Mouse (Mus musculus) kidney, embryonic 14.5 days (tissue): ENCODE measurements around the gene Atf2. TPM values are rescaled to one million over a fixed set of nuclear protein-coding genes. Genes with fewer than 3 reads are reported as not detected.

ENCODE experiments used
- ATAC-seq: fragments of 200-750 bp; cut with Nextera tagmentation; 2 replicates; pipeline ENCODE4 v1.8.0; 2017; ENCODE audit warnings: moderate number of reproducible peaks, mild to moderate bottlenecking, moderate TSS enrichment, moderate library complexity; ENCODE audit not compliant: low FRiP score, low TSS enrichment
- H3K27ac ChIP-seq: fragments of 300-500 bp; sonication (generic); 2 replicates; pipeline ENCODE4 v1.5.1; 2014; ENCODE audit warnings: low read depth, mild to moderate bottlenecking, low read length, moderate library complexity, mixed read lengths
- H3K27me3 ChIP-seq: fragments of 300-500 bp; sonication (generic); 2 replicates; pipeline ENCODE4 v1.6.1; 2014; ENCODE audit warnings: mild to moderate bottlenecking, low read length; ENCODE audit not compliant: control insufficient read depth, insufficient read depth
- H3K36me3 ChIP-seq: fragments of 300-500 bp; sonication (generic); 2 replicates; pipeline ENCODE4 v1.6.1; 2014; ENCODE audit warnings: low read length, mixed read lengths; ENCODE audit not compliant: control insufficient read depth, insufficient read depth
- H3K4me1 ChIP-seq: fragments of 300-500 bp; sonication (generic); 2 replicates; pipeline ENCODE4 v1.6.1; 2014; ENCODE audit warnings: low read length, mixed read lengths; ENCODE audit not compliant: control insufficient read depth, insufficient read depth
- H3K4me2 ChIP-seq: fragments of 300-500 bp; sonication (generic); replicated peaks from 2 replicates; pipeline ENCODE4 v1.6.1; 2014; ENCODE audit warnings: low read depth, mild to moderate bottlenecking, low read length
- H3K4me3 ChIP-seq: fragments of 300-500 bp; sonication (generic); 2 replicates; pipeline ENCODE4 v1.5.1; 2014; ENCODE audit warnings: mild to moderate bottlenecking, low read length
- H3K9ac ChIP-seq: fragments of 300-500 bp; sonication (generic); 2 replicates; pipeline ENCODE4 v1.6.1; 2014; ENCODE audit warnings: low read depth, mild to moderate bottlenecking, low read length, moderate library complexity
- H3K9me3 ChIP-seq: fragments of 300-500 bp; sonication (generic); 2 replicates; pipeline ENCODE4 v1.6.1; 2016; ENCODE audit warnings: low read length; ENCODE audit not compliant: control insufficient read depth
- WGBS: fragments of 180-500 bp; shearing (Covaris S2); extraction: QIAGEN DNeasy Blood & Tissue Kit; methylation state at CpG from one replicate; pipeline ENCODE4 v1.1.7; 2014; 5-methylcytosine and 5-hydroxymethylcytosine counted together
- polyA plus RNA-seq: library from polyadenylated mRNA; unstranded; fragments of >200 nt; fragmentation: Nextera tagmentation; extraction: Ambion mirVana; gene quantifications from 2 replicates; pipeline ENCODE4 v1.2.1, GENCODE M21; 2014

Atf2 gene
- polyA plus RNA-seq, 1 experiment from 2014 or later = 83.3 TPM

- 89% methylated on average over 2 of the region's 2 CpGs for WGBS
- Histone ChIP-seq H3K9ac (no peak overlapping the region), H3K27ac (no peak overlapping the region), H3K4me3 (no peak overlapping the region), H3K9me3 (no peaks in the 10 kb centered on the region), H3K27me3 (no peaks in the 10 kb centered on the region), H3K4me2 (no peak overlapping the region), H3K36me3 (no peaks in the 10 kb centered on the region), H3K4me1 (no peaks in the 10 kb centered on the region)
- no peak for ATAC-seq
These were observed 102.1 kb downstream of the Atf2 start for GRCm38 (mm10) chr2:73790332-73790731.

- Histone ChIP-seq H3K4me3 (no peak overlapping the region), H3K27me3 (no peaks in the 10 kb centered on the region)
- WGBS = 66% methylated on average over 6 of the region's 6 CpGs
These were observed 104.0 kb downstream of the Atf2 start for GRCm38 (mm10) chr2:73788395-73788794.

GRCm38 (mm10) chr2:73782371-73782905, 110.0 kb downstream of the Atf2 start:
- H3K4me3 ChIP-seq = no peak overlapping the region
- peaks cover 4% of the 10 kb centered on the region; the same call in 1 of the 2 replicates for H3K27me3 ChIP-seq
- no peak overlapping the region for H3K27ac ChIP-seq
- no peaks in the 10 kb centered on the region for H3K36me3 ChIP-seq
- no peak for ATAC-seq
- H3K4me1 ChIP-seq = no peaks in the 10 kb centered on the region
- no peak overlapping the region for H3K4me2 ChIP-seq
- no peak overlapping the region for H3K9ac ChIP-seq
- H3K9me3 ChIP-seq = peaks cover 4% of the 10 kb centered on the region; the same call in 1 of the 2 replicates
- WGBS = 52% methylated on average over 9 of the region's 9 CpGs

More at GRCm38 (mm10) chr2:73788395-73788794, 104.0 kb downstream of the Atf2 start:
- H3K27ac ChIP-seq = no peak overlapping the region
- no peak overlapping the region for H3K9ac ChIP-seq
- H3K9me3 ChIP-seq = peaks cover 4% of the 10 kb centered on the region; the same call in 1 of the 2 replicates
- no peak overlapping the region for H3K4me2 ChIP-seq
- no peak for ATAC-seq
- no peaks in the 10 kb centered on the region for H3K4me1 ChIP-seq
- no peaks in the 10 kb centered on the region for H3K36me3 ChIP-seq

GRCm38 (mm10) chr2:73780321-73781010, 112.0 kb downstream of the Atf2 start:
- no peak for ATAC-seq

GRCm38 (mm10) chr2:73779796-73780195, 112.6 kb downstream of the Atf2 start:
- Histone ChIP-seq H3K36me3 (no peaks in the 10 kb centered on the region), H3K27me3 (peaks cover 8% of the 10 kb centered on the region; the same call in 1 of the 2 replicates), H3K27ac (no peak overlapping the region), H3K4me2 (no peak overlapping the region), H3K9me3 (peaks cover 4% of the 10 kb centered on the region; the same call in 1 of the 2 replicates), H3K4me1 (no peaks in the 10 kb centered on the region), H3K9ac (no peak overlapping the region), H3K4me3 (no peak overlapping the region)
- WGBS = 62% methylated on average over 7 of the region's 7 CpGs
- ATAC-seq = no peak

More at GRCm38 (mm10) chr2:73780321-73781010, 112.0 kb downstream of the Atf2 start:
- H3K36me3 ChIP-seq = no peaks in the 10 kb centered on the region
- WGBS = 87% methylated on average over 14 of the region's 14 CpGs
- no peak overlapping the region for H3K9ac ChIP-seq
- H3K9me3 ChIP-seq = peaks cover 4% of the 10 kb centered on the region; the same call in 1 of the 2 replicates
- H3K27me3 ChIP-seq = peaks cover 8% of the 10 kb centered on the region; the same call in 1 of the 2 replicates
- H3K4me2 ChIP-seq = no peak overlapping the region
- no peaks in the 10 kb centered on the region for H3K4me1 ChIP-seq
- no peak overlapping the region for H3K27ac ChIP-seq
- no peak overlapping the region for H3K4me3 ChIP-seq

GRCm38 (mm10) chr2:73779016-73779595, 113.3 kb downstream of the Atf2 start:
- H3K4me2 ChIP-seq = no peak overlapping the region
- H3K4me1 ChIP-seq = no peaks in the 10 kb centered on the region
- no peak overlapping the region for H3K9ac ChIP-seq
- no peak for ATAC-seq
- peaks cover 8% of the 10 kb centered on the region; the same call in 1 of the 2 replicates for H3K27me3 ChIP-seq
- no peaks in the 10 kb centered on the region for H3K36me3 ChIP-seq
- H3K4me3 ChIP-seq = no peak overlapping the region
- H3K27ac ChIP-seq = no peak overlapping the region
- H3K9me3 ChIP-seq = no peaks in the 10 kb centered on the region
- 78% methylated on average over 4 of the region's 4 CpGs for WGBS

- no peak overlapping the region for H3K4me2 ChIP-seq
- H3K9ac ChIP-seq = no peak overlapping the region
- H3K27ac ChIP-seq = no peak overlapping the region
- no peaks in the 10 kb centered on the region for H3K36me3 ChIP-seq
- ATAC-seq = no peak
- no peak overlapping the region for H3K4me3 ChIP-seq
- H3K9me3 ChIP-seq = no peaks in the 10 kb centered on the region
- H3K27me3 ChIP-seq = peaks cover 8% of the 10 kb centered on the region; the same call in 1 of the 2 replicates
- 43% methylated on average over 4 of the region's 4 CpGs for WGBS
- H3K4me1 ChIP-seq = no peaks in the 10 kb centered on the region
These were observed 115.5 kb downstream of the Atf2 start for GRCm38 (mm10) chr2:73776936-73777335.

GRCm38 (mm10) chr2:73775683-73776310, 116.6 kb downstream of the Atf2 start:
- under 1% methylated on average over 22 of the region's 22 CpGs for WGBS
- peaks cover 8% of the 10 kb centered on the region; the same call in 1 of the 2 replicates for H3K27me3 ChIP-seq
- H3K9me3 ChIP-seq = no peaks in the 10 kb centered on the region
- no peaks in the 10 kb centered on the region for H3K4me1 ChIP-seq
- H3K4me3 ChIP-seq = peak overlapping the region; percentile 72
- peak overlapping the region; percentile 89; the same call in 1 of the 2 replicates for H3K9ac ChIP-seq
- no peaks in the 10 kb centered on the region for H3K36me3 ChIP-seq
- no peak overlapping the region for H3K27ac ChIP-seq
- no peak for ATAC-seq
- H3K4me2 ChIP-seq = peak overlapping the region; percentile 79
